Mouse (Mus musculus): ENCODE results near the gene Cpeb3.
"Not testable (repeated sequence)": the region's sequence is repeated elsewhere in the genome, so short reads cannot be mapped to it uniquely, and the experiment has no call there.

The Cpeb3 gene

GRCm38 (mm10) chr19:37206641-37207302, 1.6 kb downstream of the Cpeb3 start:
- peak; percentile 45 to 55 for DNase-seq (ENCODE audit: low spot score in 2 of 2)

- not testable (repeated sequence) for DNase-seq (ENCODE audit: low spot score in 2 of 2)
Observed at GRCm38 (mm10) chr19:37205155-37205554, 3.2 kb downstream of the Cpeb3 start.

GRCm38 (mm10) chr19:37203371-37203770, 5.0 kb downstream of the Cpeb3 start:
- no peak for DNase-seq (ENCODE audit: low spot score in 2 of 2)

DNA sequence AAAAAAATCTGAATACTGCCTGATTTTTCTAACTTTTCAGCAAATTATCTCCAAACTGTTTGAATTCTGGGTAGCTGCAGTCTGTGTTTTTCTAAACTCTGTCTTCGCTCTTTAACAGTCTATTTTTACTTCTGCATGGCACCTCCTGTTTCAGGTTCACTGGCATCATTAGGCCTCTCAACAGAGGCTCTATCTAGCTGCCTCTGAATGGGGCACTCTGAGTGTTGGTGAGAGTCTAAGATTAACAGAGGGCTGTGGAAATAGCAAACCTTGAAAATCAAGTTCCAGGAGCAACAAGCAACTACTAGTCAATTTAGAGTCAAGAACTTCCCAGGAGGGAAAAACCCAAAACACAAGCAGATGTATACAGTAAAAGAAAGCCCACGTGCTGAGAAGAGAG, 8.5 kb downstream of the Cpeb3 start:
- peak in 1 of 2 experiments; percentile 5 for DNase-seq (ENCODE audit: low spot score in 2 of 2)

DNA sequence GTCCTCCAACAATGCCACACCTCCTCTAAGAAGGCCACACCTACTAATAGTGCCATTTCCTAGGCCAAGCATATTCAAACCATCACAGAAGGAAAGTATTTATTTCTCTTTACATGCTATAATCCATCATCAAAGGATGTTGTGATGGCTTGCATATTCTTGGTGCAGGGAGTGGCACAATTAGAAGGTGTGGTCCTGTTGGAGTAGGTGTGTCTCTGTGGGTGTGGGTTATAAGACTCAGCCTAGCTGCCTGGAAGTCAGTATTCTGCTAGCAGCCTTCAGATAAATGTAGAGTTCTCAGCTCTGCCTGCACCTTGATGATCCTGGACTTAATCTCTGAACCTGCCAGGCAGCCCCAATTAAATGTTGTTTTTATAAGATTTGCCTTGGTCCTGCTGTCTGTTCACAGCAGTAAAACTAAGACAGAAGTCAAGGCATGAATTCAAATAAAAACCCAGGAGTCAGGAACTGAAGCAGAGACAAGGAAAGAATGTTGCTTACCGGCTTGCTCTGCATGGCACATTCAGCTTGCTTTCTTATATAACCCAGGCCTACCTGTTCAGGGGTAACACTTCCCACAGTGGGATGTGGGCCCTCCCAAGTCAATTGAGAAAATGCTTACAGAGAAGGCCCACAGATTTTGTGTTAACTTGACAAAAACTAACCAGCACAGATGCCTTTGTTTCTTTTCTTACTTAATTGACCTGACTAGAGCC, 10.1 kb downstream of the Cpeb3 start:
- DNase-seq (ENCODE audit: low spot score in 2 of 2): no peak

- no peak for DNase-seq (ENCODE audit: low spot score in 2 of 2)
Observed at GRCm38 (mm10) chr19:37192475-37193058, 15.8 kb downstream of the Cpeb3 start.

GRCm38 (mm10) chr19:37188366-37188948, 19.9 kb downstream of the Cpeb3 start:
- DNase-seq (ENCODE audit: low spot score in 2 of 2): no peak

- peak; percentile 66 to 72 for DNase-seq (ENCODE audit: low spot score in 2 of 2)
Observed at GRCm38 (mm10) chr19:37177819-37178708, 30.3 kb downstream of the Cpeb3 start.

DNA sequence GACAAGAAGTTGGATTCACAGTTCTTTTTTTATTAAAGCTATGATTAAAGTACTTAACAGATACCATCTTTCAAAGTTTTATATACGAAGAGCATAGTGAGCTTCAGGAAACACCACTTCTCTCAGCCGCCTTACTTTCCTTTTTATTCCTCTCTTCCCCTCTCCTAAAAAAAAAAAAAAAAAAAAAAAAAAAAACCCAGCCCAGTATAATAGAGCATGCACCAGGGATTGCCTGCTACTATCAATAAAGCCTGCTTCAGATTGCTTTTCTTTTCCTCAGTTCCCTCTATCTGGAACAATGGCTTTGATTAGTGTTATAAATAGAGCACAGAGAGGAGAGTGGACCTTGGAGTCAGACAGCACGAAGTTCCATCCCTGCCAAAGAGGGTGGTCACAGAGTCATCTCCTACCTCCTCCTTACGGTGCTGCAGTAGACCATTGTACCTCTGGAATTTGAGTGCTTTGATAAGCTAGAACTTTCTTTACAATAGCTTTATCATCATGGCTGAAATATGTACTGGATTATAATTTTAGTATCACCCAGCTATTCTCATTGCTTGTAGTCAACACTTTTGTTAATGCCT, 31.4 kb downstream of the Cpeb3 start:
- DNase-seq (ENCODE audit: low spot score in 2 of 2): peak in 1 of 2 experiments; percentile 24

DNA sequence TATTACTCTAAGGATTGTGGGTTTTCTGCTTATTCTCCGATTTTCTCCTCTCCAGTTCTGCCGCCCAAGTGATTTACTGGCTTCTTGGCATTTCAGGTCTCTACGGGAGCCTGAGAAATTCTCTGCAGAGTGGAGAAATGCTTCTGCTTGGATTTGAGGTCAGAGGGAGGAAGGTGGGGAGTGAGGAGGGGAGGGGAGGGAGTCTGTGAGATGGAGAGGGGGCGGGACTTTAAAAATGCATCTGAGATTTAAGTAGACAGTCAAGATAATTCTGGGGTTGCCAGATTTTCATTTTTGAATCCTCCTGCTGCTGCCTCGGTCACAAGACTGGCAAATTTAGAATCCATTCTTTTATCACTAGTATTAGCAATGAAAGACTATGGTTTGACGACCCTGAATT, 32.5 kb downstream of the Cpeb3 start:
- peak; percentile 29 to 32 for DNase-seq (ENCODE audit: low spot score in 2 of 2)

GRCm38 (mm10) chr19:37175436-37175805, 33.0 kb downstream of the Cpeb3 start:
- DNase-seq (ENCODE audit: low spot score in 2 of 2): no peak

- DNase-seq (ENCODE audit: low spot score in 2 of 2): peak; percentile 73 to 84
Observed at GRCm38 (mm10) chr19:37174716-37175435, 33.5 kb downstream of the Cpeb3 start.

GRCm38 (mm10) chr19:37174116-37174715, 34.2 kb downstream of the Cpeb3 start:
- DNase-seq (ENCODE audit: low spot score in 2 of 2): peak; percentile 21 to 30

DNA sequence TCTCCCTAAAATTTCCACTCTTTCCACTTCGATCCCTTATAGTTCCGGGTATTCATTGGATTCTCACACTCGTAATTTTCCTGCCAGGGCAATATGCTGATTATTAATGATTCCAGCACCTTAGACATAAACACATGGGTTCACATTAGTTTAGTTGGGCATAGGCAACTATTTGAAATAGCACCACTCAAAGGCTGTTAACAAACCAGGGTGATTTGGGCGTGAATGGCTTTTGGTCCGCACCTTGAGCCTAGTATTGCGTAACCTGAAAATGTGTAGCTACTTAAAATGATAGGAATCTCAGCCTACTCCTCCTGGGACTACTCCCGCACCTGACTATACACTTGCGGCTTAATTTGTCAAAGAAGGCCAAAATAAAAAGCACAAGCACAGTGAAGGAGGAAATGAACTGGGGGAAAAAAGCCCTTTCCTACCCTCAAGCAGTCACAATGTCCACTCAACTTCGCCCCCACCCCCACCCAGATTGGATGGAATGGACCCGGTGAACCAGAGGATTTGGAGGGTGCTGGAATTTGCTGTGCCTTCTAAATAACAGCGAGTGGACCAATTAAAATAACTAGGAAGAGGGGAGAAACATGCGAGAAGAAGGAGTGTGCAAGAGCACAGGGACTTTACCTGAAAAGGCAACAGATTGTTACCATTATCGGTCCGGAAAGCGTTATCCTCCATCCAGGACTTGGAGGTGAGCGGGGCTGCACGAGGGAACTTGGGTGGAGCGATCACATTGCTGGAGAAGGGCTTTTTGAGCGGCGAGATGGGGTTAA, 34.9 kb downstream of the Cpeb3 start:
- DNase-seq (ENCODE audit: low spot score in 2 of 2): no peak

DNA sequence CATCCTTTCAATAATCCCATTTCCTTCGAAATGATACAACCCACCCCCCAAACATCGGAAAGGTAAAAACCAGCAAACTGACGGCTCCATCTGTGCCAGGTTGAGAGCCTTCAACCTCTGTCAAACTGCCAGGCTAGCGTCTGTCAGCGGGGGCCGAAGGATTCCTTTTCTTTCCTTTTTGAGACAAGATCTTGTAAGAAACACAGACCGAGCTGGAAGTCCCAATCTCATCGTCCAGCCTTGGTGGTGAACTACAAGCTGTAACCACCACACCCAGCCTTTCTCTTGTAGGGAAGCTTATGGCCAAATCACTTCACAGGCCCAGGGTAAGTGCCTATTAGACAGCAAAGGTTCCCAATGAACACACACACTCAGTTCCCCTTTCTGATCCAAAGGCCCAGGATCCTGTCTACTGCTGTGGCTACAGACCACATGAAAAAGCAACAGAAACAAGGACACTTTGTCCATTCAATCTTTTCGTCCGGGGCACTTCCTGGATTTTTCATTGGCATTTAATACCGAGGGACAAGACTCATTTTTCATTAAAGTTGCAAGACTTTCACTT, 35.8 kb downstream of the Cpeb3 start:
- DNase-seq (ENCODE audit: low spot score in 2 of 2): peak in 1 of 2 experiments; percentile 23

DNA sequence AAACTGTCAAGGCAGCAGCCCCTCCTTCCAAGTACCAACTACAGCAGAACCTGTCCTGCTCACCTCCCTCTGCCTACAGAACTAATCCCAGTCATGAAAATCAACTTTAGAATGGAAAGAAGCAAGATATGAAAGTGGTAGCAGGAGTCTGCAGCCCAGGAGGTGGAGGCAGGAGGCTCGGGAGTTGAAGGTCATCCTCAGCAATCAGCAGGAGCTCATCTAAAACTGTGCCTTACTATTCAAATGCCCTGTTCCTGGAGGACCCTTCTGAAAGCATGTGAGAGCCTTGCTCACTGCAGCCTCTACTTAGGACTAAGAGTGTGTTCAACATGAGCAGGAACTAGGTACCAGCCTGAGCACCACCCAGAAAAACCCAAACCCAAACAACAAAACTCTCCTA, 36.3 kb downstream of the Cpeb3 start:
- DNase-seq (ENCODE audit: low spot score in 2 of 2): no peak

GRCm38 (mm10) chr19:37156770-37157336, 51.5 kb downstream of the Cpeb3 start:
- DNase-seq (ENCODE audit: low spot score in 2 of 2): no peak

- no peak for DNase-seq (ENCODE audit: low spot score in 2 of 2)
Observed at GRCm38 (mm10) chr19:37156040-37156439, 52.4 kb downstream of the Cpeb3 start.

DNA sequence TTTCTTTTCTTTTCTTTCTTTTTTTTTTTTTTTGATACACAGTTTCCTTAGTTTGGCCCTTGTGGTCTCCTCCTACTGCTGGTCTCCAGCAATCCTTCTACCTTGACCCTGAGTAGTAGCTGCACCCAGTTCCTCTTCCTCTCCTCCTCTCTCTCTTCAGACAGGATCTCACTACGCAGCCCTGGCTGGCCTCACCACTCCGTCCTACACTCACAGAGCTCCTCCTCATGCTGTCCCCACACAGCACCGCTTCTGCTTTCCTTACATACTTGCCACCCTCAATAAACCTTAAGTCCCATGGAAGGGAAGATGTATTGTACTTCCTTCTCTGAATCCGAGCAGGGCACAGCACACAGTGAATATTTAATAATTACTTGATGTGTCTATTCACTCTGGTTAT, 61.3 kb downstream of the Cpeb3 start:
- no peak for DNase-seq (ENCODE audit: low spot score in 2 of 2)

Measured in heart, adult 9 months (tissue).